Mouse (Mus musculus): ENCODE measurements around the gene Gm37240.

- no peak for TF ChIP-seq CTCF (IDR thresholded peaks at IDR 0.05; ENCODE audit: low read depth)
- TF ChIP-seq EP300 (optimal IDR thresholded peaks at IDR 0.05), result no peak
Observed at GRCm38 (mm10) chr3:85373039-85373438, 514.3 kb downstream of the Gm37240 start.
